Mouse (Mus musculus) G1E (cell line): ENCODE data around the gene Ptgir.

Experiments used
- CTCF ChIP-seq: IDR thresholded peaks from 2 replicates; pipeline ENCODE4 v1.5.1; 2012; ENCODE audit warnings: low read depth, low read length, inconsistent platforms, mixed read lengths
- GATA1 ChIP-seq: IDR thresholded peaks from 2 replicates; pipeline ENCODE4 v1.6.1; 2012; ENCODE audit warnings: borderline replicate concordance, low read length, inconsistent platforms, mixed read lengths
- POLR2AphosphoS5 ChIP-seq: IDR thresholded peaks from 2 replicates; pipeline ENCODE4 v1.6.1; 2012; ENCODE audit warnings: low read depth, low read length, inconsistent platforms; ENCODE audit not compliant: insufficient replicate concordance
- TAL1 ChIP-seq: conservative IDR thresholded peaks from 2 replicates; pipeline ENCODE4 v1.6.1; 2012; ENCODE audit warnings: low read depth, low read length, inconsistent platforms, mixed read lengths

DNA sequence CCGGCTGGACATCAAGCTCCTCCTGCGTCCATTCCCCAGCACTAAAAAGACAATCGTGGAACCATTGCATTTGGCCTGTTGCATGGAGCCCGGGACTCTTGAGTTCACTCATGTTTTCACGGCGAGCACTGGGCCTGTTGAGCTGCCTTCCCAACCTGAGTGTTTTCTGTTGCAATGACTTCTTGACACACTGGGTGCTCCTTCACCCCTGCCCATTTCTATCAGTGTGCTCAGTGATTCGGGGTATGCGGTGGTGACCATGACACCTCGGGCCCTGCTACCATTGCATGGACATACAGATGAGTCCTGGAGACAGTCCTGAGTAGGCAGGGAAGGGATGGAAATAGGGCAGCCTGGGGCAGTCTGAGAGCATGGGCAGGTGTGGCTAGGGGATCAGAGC is 33.8 kb upstream of the Ptgir start:
- TF ChIP-seq CTCF (no peak), POLR2AphosphoS5 (no peak), TAL1 (no peak), GATA1 (no peak)
